Mouse (Mus musculus) myocyte (in vitro differentiated cells): ENCODE data around the gene Galnt7. TPM values are rescaled to one million over a fixed set of nuclear protein-coding genes. Genes with fewer than 3 reads are reported as not detected.

Experiments used
- H3K27me3 ChIP-seq: one replicate; pipeline ENCODE4 v1.6.1; 2011; ENCODE audit not compliant: control insufficient read depth, insufficient read depth, insufficient read length
- H3K36me3 ChIP-seq: one replicate; pipeline ENCODE4 v1.6.1; 2011; ENCODE audit not compliant: control insufficient read depth, insufficient read depth
- H3K4me2 ChIP-seq: one replicate; pipeline ENCODE4 v1.6.1; 2011; ENCODE audit warnings: low read depth, control low read depth
- H3K4me3 ChIP-seq: one replicate; pipeline ENCODE4 v1.5.1; 2011; ENCODE audit warnings: mild to moderate bottlenecking, control low read depth, moderate library complexity
- H3K79me2 ChIP-seq: one replicate; pipeline ENCODE4 v1.6.1; 2011; ENCODE audit not compliant: control insufficient read depth, insufficient read depth
- H3ac ChIP-seq: one replicate; pipeline ENCODE4 v1.6.1; 2011; ENCODE audit not compliant: control insufficient read depth, insufficient read length
- CEBPB ChIP-seq: IDR thresholded peaks from 2 replicates; pipeline ENCODE4 v1.6.1; 2011; ENCODE audit warnings: mild to moderate bottlenecking, moderate library complexity; ENCODE audit not compliant: poor library complexity, insufficient read depth, severe bottlenecking
- E2F4 ChIP-seq: IDR thresholded peaks from one replicate; pipeline ENCODE4 v1.6.1; 2011; ENCODE audit warnings: mild to moderate bottlenecking, control low read depth, moderate library complexity; ENCODE audit not compliant: insufficient read depth
- MAX ChIP-seq: IDR thresholded peaks from one replicate; pipeline ENCODE4 v1.6.1; 2011; ENCODE audit warnings: low read depth, mild to moderate bottlenecking, control low read depth
- MYOD1 ChIP-seq, 3 experiments: IDR thresholded peaks; one replicate each; pipeline ENCODE4 v1.6.1; 2011; ENCODE audit warnings: control low read depth in 2 of 3, low read depth in 2 of 3, mild to moderate bottlenecking in 2 of 3, moderate library complexity in 1 of 3; ENCODE audit not compliant: insufficient read length in 2 of 3, control insufficient read depth in 1 of 3
- MYOG ChIP-seq, 3 experiments: IDR thresholded peaks; one replicate each; pipeline ENCODE4 v1.6.1; 2011; ENCODE audit warnings: control low read depth in 2 of 3, low read depth in 2 of 3, mild to moderate bottlenecking in 2 of 3; ENCODE audit not compliant: insufficient read length in 2 of 3, control insufficient read depth in 1 of 3, insufficient read depth in 1 of 3
- POLR2A ChIP-seq: IDR thresholded peaks from one replicate; pipeline ENCODE4 v1.6.1; 2011; ENCODE audit warnings: low read depth, mild to moderate bottlenecking, control low read depth, moderate library complexity; ENCODE audit not compliant: insufficient read length
- POLR2AphosphoS2 ChIP-seq: IDR thresholded peaks from one replicate; pipeline ENCODE4 v1.6.1; 2011; ENCODE audit warnings: low read depth, control low read depth; ENCODE audit not compliant: insufficient read length
- REST ChIP-seq: IDR thresholded peaks from one replicate; pipeline ENCODE4 v1.6.1; 2011; ENCODE audit warnings: mild to moderate bottlenecking, control low read depth, moderate library complexity; ENCODE audit not compliant: insufficient read depth, insufficient read length
- SRF ChIP-seq: IDR thresholded peaks from one replicate; pipeline ENCODE4 v1.6.1; 2011; ENCODE audit warnings: low read depth; ENCODE audit not compliant: control insufficient read depth, insufficient read length
- TCF12 ChIP-seq: IDR thresholded peaks from one replicate; pipeline ENCODE4 v1.6.1; 2011; ENCODE audit warnings: mild to moderate bottlenecking, control low read depth; ENCODE audit not compliant: poor library complexity, insufficient read depth, severe bottlenecking
- TCF3 ChIP-seq: IDR thresholded peaks from one replicate; pipeline ENCODE4 v1.6.1; 2011; ENCODE audit warnings: low read depth, control low read depth; ENCODE audit not compliant: insufficient read length
- USF1 ChIP-seq: IDR thresholded peaks from one replicate; pipeline ENCODE4 v1.6.1; 2011; ENCODE audit warnings: low read depth, mild to moderate bottlenecking, control low read depth, moderate library complexity
- polyA plus RNA-seq: library from polyadenylated mRNA; unstranded; fragments of >200 nt; fragmentation: generic; extraction: Trizol; gene quantifications from one replicate; pipeline ENCODE4 v1.2.1, GENCODE M21; 2012; ENCODE audit warnings: missing spikeins

Galnt7 gene
- polyA plus RNA-seq, 1 experiment = 3.1 TPM

DNA sequence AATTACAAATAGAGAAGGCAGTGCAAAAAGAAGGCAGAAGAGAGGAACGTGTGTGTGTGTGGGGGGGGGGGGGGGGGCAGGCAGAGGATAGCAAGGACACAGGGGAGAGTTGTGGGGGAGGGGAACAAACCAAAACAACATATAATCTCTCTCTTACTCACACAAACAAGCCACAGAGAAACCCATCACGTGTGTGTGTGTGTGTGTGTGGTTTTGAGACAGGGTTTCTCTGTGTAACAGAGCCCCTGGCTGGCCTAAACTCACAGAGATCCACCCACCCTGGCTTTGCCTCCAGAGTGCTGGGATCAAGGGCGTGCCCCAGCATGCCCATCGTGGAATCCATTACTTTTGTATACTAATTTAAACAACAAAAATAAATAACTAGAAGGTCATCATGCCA lies 66.2 kb downstream of the Galnt7 start:
- H3K79me2 ChIP-seq = no peaks in the 10 kb centered on the region
- peak overlapping the region; percentile 57 for H3K4me2 ChIP-seq
- no peaks in the 10 kb centered on the region for H3K27me3 ChIP-seq
- H3K36me3 ChIP-seq = no peaks in the 10 kb centered on the region
- no peak overlapping the region for H3ac ChIP-seq
- TF ChIP-seq CEBPB (no peak), USF1 (peak; percentile 16)
- H3K4me3 ChIP-seq = no peak overlapping the region

GRCm38 (mm10) chr8:57585831-57586230 lies 67.0 kb downstream of the Galnt7 start:
- H3K4me3 ChIP-seq = no peak overlapping the region
- TF ChIP-seq POLR2A = no peak
- no peak for TF ChIP-seq E2F4
- TF ChIP-seq SRF = no peak
- no peak for TF ChIP-seq POLR2AphosphoS2
- TF ChIP-seq MYOG (IDR thresholded peaks at IDR 0.05; ENCODE audit: control insufficient read depth in 1 of 3, insufficient read depth in 1 of 3, insufficient read length in 2 of 3, low read depth in 2 of 3) = no peak
- no peak for TF ChIP-seq MYOD1 (IDR thresholded peaks at IDR 0.05; ENCODE audit: control insufficient read depth in 1 of 3, insufficient read length in 2 of 3, low read depth in 2 of 3)
- no peak for TF ChIP-seq CEBPB
- no peak for TF ChIP-seq TCF12
- TF ChIP-seq REST = no peak
- TF ChIP-seq MAX = no peak
- H3ac ChIP-seq = no peak overlapping the region
- no peaks in the 10 kb centered on the region for H3K36me3 ChIP-seq
- no peaks in the 10 kb centered on the region for H3K27me3 ChIP-seq
- H3K4me2 ChIP-seq = no peak overlapping the region
- no peaks in the 10 kb centered on the region for H3K79me2 ChIP-seq

- TF ChIP-seq SRF = no peak
- no peak for TF ChIP-seq TCF12
- TF ChIP-seq REST = no peak
- TF ChIP-seq POLR2A = no peak
- TF ChIP-seq MYOG (IDR thresholded peaks at IDR 0.05; ENCODE audit: control insufficient read depth in 1 of 3, insufficient read depth in 1 of 3, insufficient read length in 2 of 3, low read depth in 2 of 3) = no peak
- no peak for TF ChIP-seq TCF3
- no peak for TF ChIP-seq USF1
- no peak for TF ChIP-seq MAX
- TF ChIP-seq CEBPB = no peak
- TF ChIP-seq POLR2AphosphoS2 = no peak
- TF ChIP-seq MYOD1 (IDR thresholded peaks at IDR 0.05; ENCODE audit: control insufficient read depth in 1 of 3, insufficient read length in 2 of 3, low read depth in 2 of 3) = no peak
- TF ChIP-seq E2F4 = no peak
- Histone ChIP-seq H3K27me3 (no peaks in the 10 kb centered on the region), H3ac (no peak overlapping the region), H3K4me2 (no peak overlapping the region), H3K4me3 (no peak overlapping the region), H3K79me2 (no peaks in the 10 kb centered on the region), H3K36me3 (no peaks in the 10 kb centered on the region)
Observed at GRCm38 (mm10) chr8:57585128-57585442, 67.7 kb downstream of the Galnt7 start.

DNA sequence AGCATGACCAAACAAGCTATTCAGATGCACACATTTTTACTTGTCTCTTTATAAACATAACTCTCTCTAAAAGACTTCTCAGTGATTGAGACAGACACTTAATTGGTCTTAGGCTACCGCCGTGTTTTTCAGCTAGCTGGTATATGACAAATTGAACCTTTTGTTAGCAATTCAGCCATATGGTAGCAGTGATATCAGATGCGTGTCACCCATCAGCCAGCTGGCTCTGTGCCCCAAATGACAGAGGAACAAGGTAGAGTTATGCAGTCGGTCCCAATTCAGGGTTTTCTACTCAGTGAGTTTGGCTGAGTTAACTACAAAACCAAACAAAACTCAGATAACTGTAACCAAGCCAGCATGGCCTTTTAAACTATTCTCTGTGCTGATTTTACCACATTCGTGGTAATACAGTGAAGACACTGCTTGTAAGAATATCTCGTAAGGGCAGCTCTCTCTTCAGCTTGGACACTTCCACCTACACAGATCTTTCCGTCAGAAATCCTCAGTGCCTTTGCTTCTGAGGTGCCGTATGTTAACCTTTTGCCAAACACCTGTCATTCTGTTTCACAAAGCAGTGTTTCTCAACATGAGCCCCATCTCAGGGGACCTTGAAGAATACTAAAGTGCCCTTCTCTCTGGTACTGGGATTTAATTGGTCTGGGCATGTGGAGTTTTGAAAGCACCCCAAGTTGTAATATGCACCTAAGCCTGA lies 68.3 kb downstream of the Galnt7 start:
- no peak overlapping the region for H3K4me2 ChIP-seq
- no peak overlapping the region for H3K4me3 ChIP-seq
- TF ChIP-seq TCF3 (no peak), MYOG (IDR thresholded peaks at IDR 0.05; ENCODE audit: control insufficient read depth in 1 of 3, insufficient read depth in 1 of 3, insufficient read length in 2 of 3, low read depth in 2 of 3) (no peak), TCF12 (no peak), USF1 (no peak), SRF (no peak), POLR2A (no peak), CEBPB (no peak), POLR2AphosphoS2 (no peak), MYOD1 (IDR thresholded peaks at IDR 0.05; ENCODE audit: control insufficient read depth in 1 of 3, insufficient read length in 2 of 3, low read depth in 2 of 3) (no peak), E2F4 (no peak), REST (no peak), MAX (no peak)
- H3ac ChIP-seq = no peak overlapping the region
- no peaks in the 10 kb centered on the region for H3K79me2 ChIP-seq
- H3K27me3 ChIP-seq = no peaks in the 10 kb centered on the region
- H3K36me3 ChIP-seq = no peaks in the 10 kb centered on the region

DNA sequence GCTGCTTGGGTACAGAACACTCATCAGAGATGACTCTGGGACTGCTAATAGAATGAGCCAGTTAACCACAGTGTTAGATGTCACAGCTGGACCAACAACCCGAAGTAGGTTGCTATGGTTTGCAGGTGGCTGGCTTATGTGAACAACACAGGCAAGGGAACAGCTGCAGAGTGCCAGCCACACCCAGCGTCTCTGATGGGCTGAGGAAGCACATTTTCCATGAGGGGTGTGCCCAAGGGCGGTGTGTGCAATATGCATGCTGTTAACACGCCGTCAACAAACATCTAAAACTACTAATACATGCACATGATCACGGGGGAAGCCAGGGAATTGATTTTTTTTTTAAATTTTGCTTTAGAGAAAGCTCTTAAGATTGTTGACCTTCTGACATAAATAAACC lies 73.0 kb downstream of the Galnt7 start:
- TF ChIP-seq TCF3 (peak; percentile 90), MYOG (IDR thresholded peaks at IDR 0.05; ENCODE audit: control insufficient read depth in 1 of 3, insufficient read depth in 1 of 3, insufficient read length in 2 of 3, low read depth in 2 of 3) (peak; percentile 90 to 98 (median 94)), E2F4 (no peak), SRF (no peak), USF1 (no peak), MAX (peak; percentile 28), REST (no peak), MYOD1 (IDR thresholded peaks at IDR 0.05; ENCODE audit: control insufficient read depth in 1 of 3, insufficient read length in 2 of 3, low read depth in 2 of 3) (peak; percentile 78 to 99 (median 96)), POLR2A (no peak), POLR2AphosphoS2 (no peak), CEBPB (no peak), TCF12 (peak; percentile 90)
- Histone ChIP-seq H3ac (no peak overlapping the region), H3K36me3 (no peaks in the 10 kb centered on the region), H3K4me3 (no peak overlapping the region), H3K27me3 (no peaks in the 10 kb centered on the region), H3K79me2 (no peaks in the 10 kb centered on the region), H3K4me2 (peak overlapping the region; percentile 48)
